Mouse (Mus musculus): ENCODE measurements at regions not wholly inside any gene's neighbourhood (a gene's known extent, or its start where the extent isn't known, plus 50 kb on each side); places are given as distances from the start of the nearest gene placed in this dataset.

GRCm38 (mm10) chr3:80033071-80033470 is 148.7 kb downstream of the Fam198b start:
- no peak for TF ChIP-seq CTCF (IDR thresholded peaks at IDR 0.05; ENCODE audit: extremely low read depth, insufficient read depth, low read length)
- TF ChIP-seq POLR2A (IDR thresholded peaks at IDR 0.05; ENCODE audit: extremely low read depth, insufficient read depth, low read length), result no peak

Data from cortical plate, adult 2 months (tissue).